In the genomic region with DNA sequence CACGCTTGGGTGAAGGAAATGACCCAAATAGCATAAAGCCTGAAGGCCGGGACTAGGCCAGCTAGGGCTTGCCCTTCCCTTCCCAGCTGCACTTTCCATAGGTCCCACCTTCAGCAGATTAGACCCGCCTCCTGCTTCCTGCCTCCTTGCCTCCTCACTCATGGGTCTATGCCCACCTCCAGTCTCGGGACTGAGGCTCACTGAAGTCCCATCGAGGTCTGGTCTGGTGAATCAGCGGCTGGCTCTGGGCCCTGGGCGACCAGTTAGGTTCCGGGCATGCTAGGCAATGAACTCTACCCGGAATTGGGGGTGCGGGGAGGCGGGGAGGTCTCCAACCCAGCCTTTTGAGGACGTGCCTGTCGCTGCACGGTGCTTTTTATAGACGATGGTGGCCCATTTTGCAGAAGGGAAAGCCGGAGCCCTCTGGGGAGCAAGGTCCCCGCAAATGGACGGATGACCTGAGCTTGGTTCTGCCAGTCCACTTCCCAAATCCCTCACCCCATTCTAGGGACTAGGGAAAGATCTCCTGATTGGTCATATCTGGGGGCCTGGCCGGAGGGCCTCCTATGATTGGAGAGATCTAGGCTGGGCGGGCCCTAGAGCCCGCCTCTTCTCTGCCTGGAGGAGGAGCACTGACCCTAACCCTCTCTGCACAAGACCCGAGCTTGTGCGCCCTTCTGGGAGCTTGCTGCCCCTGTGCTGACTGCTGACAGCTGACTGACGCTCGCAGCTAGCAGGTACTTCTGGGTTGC, we compare ENCODE assay signal across 8 mouse cellular contexts. TPM values are rescaled to one million over a fixed set of nuclear protein-coding genes. Genes with fewer than 3 reads are reported as not detected.
DNase-seq lines count a peak whose midpoint lies in the region; ATAC-seq and TF ChIP-seq lines count a peak whose summit lies in the region.

No protein-coding gene starts in this region.

- no peaks in the 10 kb centered on the region for H3K27me3 ChIP-seq in lung, embryonic 14.5 days (ENCODE audit: insufficient read depth, low read length)
- no peaks in the 10 kb centered on the region for H3K27me3 ChIP-seq in neural tube, embryonic 15.5 days (replicated peaks)

- H3K27ac ChIP-seq in lung, embryonic 14.5 days (ENCODE audit: low read depth), result no peak overlapping the region
- 0 out of 2 replicates have a peak overlapping the region, but pooled peaks have one; percentile 9 for H3K27ac ChIP-seq in neural tube, embryonic 15.5 days (replicated peaks)

- no peaks in the 10 kb centered on the region for H3K36me3 ChIP-seq in lung, embryonic 14.5 days (ENCODE audit: insufficient read depth)
- H3K36me3 ChIP-seq in neural tube, embryonic 15.5 days, result no peaks in the 10 kb centered on the region

- H3K9ac ChIP-seq in lung, embryonic 14.5 days, result no peak overlapping the region; the same call in 1 of the 2 replicates
- H3K9ac ChIP-seq in neural tube, embryonic 15.5 days (replicated peaks), result no peak overlapping the region

- intact Hi-C loops in heart, postnatal 25 days (cut with DNase I), result no loop called here

- peak overlapping the region; percentile 56 for H3K4me2 ChIP-seq in lung, embryonic 14.5 days
- peak overlapping the region; percentile 47 for H3K4me2 ChIP-seq in neural tube, embryonic 15.5 days

- H3K4me1 ChIP-seq in lung, embryonic 14.5 days (ENCODE audit: insufficient read depth), result no peaks in the 10 kb centered on the region
- no peaks in the 10 kb centered on the region for H3K4me1 ChIP-seq in neural tube, embryonic 15.5 days

- ATAC-seq in granulocyte monocyte progenitor cell, adult 5-6 weeks (replicated peaks; ENCODE audit: poor library complexity, severe bottlenecking), result peak; percentile 89
- ATAC-seq in lung, embryonic 14.5 days (ENCODE audit: insufficient read depth), result peak; percentile 95
- ATAC-seq in neural tube, embryonic 15.5 days (ENCODE audit: low FRiP score), result peak; percentile 86

- DNase-seq in heart, adult 18-20 months, result peak; percentile 57 to 60
- DNase-seq in heart, postnatal 25 days (ENCODE audit: low spot score), result no peak
- peak; percentile 76 for DNase-seq in embryo, embryonic 11 days
- peak; percentile 87 to 90 for DNase-seq in kidney, adult 8-10 months
- peak; percentile 71 for DNase-seq in lung, embryonic 14.5 days
- DNase-seq in frontal cortex, postnatal 14 days (ENCODE audit: low spot score in 2 of 2), result no peak

- H3K4me3 ChIP-seq in lung, embryonic 14.5 days (ENCODE audit: low read depth, low read length), result peak overlapping the region; percentile 30
- H3K4me3 ChIP-seq in neural tube, embryonic 15.5 days (replicated peaks), result peak overlapping the region; percentile 11

- no peak for TF ChIP-seq CTCF in lung, embryonic 14.5 days (IDR thresholded peaks at IDR 0.05; ENCODE audit: low read depth)

- 11% methylated on average over 25 of the region's 25 CpGs for WGBS in lung, embryonic 14.5 days
- WGBS in neural tube, embryonic 15.5 days, result 15% methylated on average over 25 of the region's 25 CpGs

- no peaks in the 10 kb centered on the region for H3K9me3 ChIP-seq in lung, embryonic 14.5 days (ENCODE audit: low read depth, low read length)
- H3K9me3 ChIP-seq in neural tube, embryonic 15.5 days (replicated peaks), result no peaks in the 10 kb centered on the region

RNA-seq across cellular contexts. Expression of gene Slc41a3, which starts 54.2 kb away (rescaled TPM):
- total RNA-seq in heart, adult 18-20 months (2021), result 100 to 1,000 TPM; 127 to 149 TPM
- 100 to 1,000 TPM in 1 of 2 experiments, 10 to 100 TPM in 1; 51.0 to 103 TPM for total RNA-seq in heart, postnatal 25 days (2021)
- 2.9 and 5.5 TPM in 2 replicates for total RNA-seq in granulocyte monocyte progenitor cell, adult 5-6 weeks (2014; fragmentation: Nextera tagmentation)
- 1.9 and 2.3 TPM in 2 replicates for total RNA-seq in granulocyte monocyte progenitor cell, adult 5-6 weeks (2017)
- 4.7 and 5.4 TPM in 2 replicates for polyA plus RNA-seq in lung, embryonic 14.5 days (2014; fragmentation: Nextera tagmentation; extraction: Ambion mirVana)
- polyA plus RNA-seq in neural tube, embryonic 15.5 days (2015; fragmentation: Nextera tagmentation; extraction: Ambion mirVana), result 8.2 TPM in 2 replicates

Comparison
In these comparisons a context has a peak if more than half of its experiments do, and no peak if none do; other contexts are left out.
1. DNase-seq: peak in heart, adult 18-20 months (2 of 2), embryo, embryonic 11 days (single experiment), kidney, adult 8-10 months (2 of 2) and lung, embryonic 14.5 days (single experiment); none in heart, postnatal 25 days (single experiment) and frontal cortex, postnatal 14 days (0 of 2).
2. RNA of gene Slc41a3, which starts 54.2 kb away (total RNA-seq): 127 to 149 TPM in heart, adult 18-20 months and 51.0 to 103 TPM in heart, postnatal 25 days; 1.9 to 5.5 TPM in granulocyte monocyte progenitor cell, adult 5-6 weeks; every median in the first group is over 4 times any median in the second.
3. Peak in every context shown above with its lines, with median percentiles within 50 percentile points of each other: ATAC-seq.